Mouse (Mus musculus) kidney, adult 2 months (tissue): ENCODE measurements at regions not wholly inside any gene's neighbourhood (a gene's known extent, or its start where the extent isn't known, plus 50 kb on each side); places are given as distances from the start of the nearest gene placed in this dataset.

ENCODE experiments used
- DNase-seq: peaks from one replicate; pipeline ENCODE4 v3.0.0; 2021
- H3K27ac ChIP-seq: fragments of 200-500 bp; 2 replicates; pipeline ENCODE4 v1.5.1; 2012; ENCODE audit warnings: low read depth, low read length, control low read depth, inconsistent platforms; ENCODE audit not compliant: insufficient read depth
- H3K27me3 ChIP-seq: fragments of 200-500 bp; replicated peaks from 2 replicates; pipeline ENCODE4 v1.6.1; 2012; ENCODE audit warnings: mild to moderate bottlenecking, moderate library complexity, low read length, inconsistent platforms; ENCODE audit not compliant: control insufficient read depth, insufficient read depth
- H3K36me3 ChIP-seq: fragments of 200-500 bp; 2 replicates; pipeline ENCODE4 v1.6.1; 2012; ENCODE audit warnings: mild to moderate bottlenecking, moderate library complexity, low read length, inconsistent platforms; ENCODE audit not compliant: control insufficient read depth, insufficient read depth
- H3K4me1 ChIP-seq: fragments of 200-500 bp; 2 replicates; pipeline ENCODE4 v1.6.1; 2011; ENCODE audit warnings: low read length; ENCODE audit not compliant: control insufficient read depth, insufficient read depth
- H3K4me3 ChIP-seq: fragments of 200-500 bp; 2 replicates; pipeline ENCODE4 v1.5.1; 2011; ENCODE audit warnings: mild to moderate bottlenecking, low read depth, low read length, control low read depth; ENCODE audit not compliant: insufficient read depth
- CTCF ChIP-seq: fragments of 200-500 bp; conservative IDR thresholded peaks from 2 replicates; pipeline ENCODE4 v1.5.1; 2011; ENCODE audit warnings: low read depth, mild to moderate bottlenecking, control low read depth, low read length, moderate library complexity, mixed read lengths; ENCODE audit not compliant: insufficient read depth, insufficient read length
- POLR2A ChIP-seq: fragments of 200-500 bp; IDR thresholded peaks from one replicate; pipeline ENCODE4 v1.6.1; 2011; ENCODE audit warnings: low read depth, low read length, control low read depth
- WGBS: fragments of 180-500 bp; shearing (Covaris S2); methylation state at CpG from one replicate; pipeline ENCODE4 v1.1.7; 2018; 5-methylcytosine and 5-hydroxymethylcytosine counted together

DNA sequence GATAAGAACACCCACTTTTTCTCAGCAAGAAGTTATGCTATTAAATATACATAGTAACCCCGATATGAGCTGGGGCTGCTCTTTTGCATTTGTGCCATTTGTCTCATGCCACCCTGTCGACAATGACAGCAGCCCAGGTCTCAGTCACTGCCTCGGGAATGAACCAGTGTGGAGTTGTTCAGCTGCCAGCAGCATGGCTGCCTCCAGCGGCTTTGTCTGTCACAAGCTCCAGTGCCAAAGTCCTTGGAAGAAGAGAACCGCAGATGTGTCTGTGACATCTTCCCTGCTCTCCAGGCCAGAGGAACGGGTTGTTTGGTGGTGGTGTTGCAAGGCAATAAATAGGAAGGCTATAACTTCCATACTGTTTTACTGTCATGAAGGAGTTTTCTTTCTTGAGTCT is 130.7 kb downstream of the Cep170 start:
- no peaks in the 10 kb centered on the region for H3K4me1 ChIP-seq
- no peak for TF ChIP-seq CTCF
- no peak for TF ChIP-seq POLR2A
- H3K36me3 ChIP-seq, result no peaks in the 10 kb centered on the region
- whole genome bisulfite sequencing, result 72% methylated on average over 6 of the region's 6 CpGs
- H3K27ac ChIP-seq, result no peak overlapping the region
- no peak overlapping the region for H3K4me3 ChIP-seq
- DNase-seq, result no peak
- no peaks in the 10 kb centered on the region for H3K27me3 ChIP-seq

DNA sequence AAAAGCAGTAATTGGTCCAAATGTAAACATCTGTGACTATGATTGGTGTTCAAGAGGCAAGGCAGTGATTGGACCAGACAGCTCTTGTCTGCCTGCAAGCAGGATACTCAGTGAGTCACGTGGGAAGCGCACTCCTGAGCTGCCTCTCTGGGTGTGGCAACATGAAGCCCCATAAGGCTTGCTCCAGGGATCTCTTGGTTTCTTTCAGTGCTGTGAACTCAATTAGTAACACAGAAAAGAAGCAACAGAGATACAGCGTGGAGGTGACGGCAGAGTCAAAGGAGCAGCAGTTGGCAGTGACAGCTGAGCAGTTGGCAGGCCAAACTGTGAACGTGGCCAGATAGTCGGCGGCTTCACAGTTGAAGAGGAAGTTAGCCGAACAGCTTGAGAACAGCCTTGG is 131.9 kb downstream of the Cep170 start:
- Histone ChIP-seq H3K4me3 (no peak overlapping the region), H3K27me3 (no peaks in the 10 kb centered on the region), H3K4me1 (no peaks in the 10 kb centered on the region), H3K27ac (no peak overlapping the region), H3K36me3 (no peaks in the 10 kb centered on the region)
- no peak for DNase-seq
- TF ChIP-seq CTCF (no peak), POLR2A (no peak)
- WGBS, result 79% methylated on average over 8 of the region's 8 CpGs

DNA sequence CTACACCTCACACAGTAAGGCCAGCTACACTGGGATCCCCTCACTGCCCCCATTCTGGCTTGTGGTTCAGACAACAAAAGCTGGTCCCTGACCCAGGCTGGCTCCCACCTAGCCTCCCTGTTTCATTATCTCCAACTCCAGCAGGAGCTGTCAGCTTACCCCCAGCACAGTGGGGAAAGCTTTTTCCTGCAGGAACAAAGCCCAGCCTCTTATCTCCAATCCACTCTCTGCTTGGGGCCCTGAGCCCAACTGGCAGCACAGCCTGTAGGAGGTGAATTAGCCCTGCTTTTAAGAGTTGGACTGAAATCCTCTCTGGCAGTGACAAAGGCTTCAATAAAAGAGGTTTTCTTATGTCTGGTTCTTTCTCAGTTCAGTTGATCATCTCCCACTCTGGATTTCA is 138.7 kb downstream of the Cep170 start:
- no peak for DNase-seq
- H3K27me3 ChIP-seq, result no peaks in the 10 kb centered on the region
- H3K27ac ChIP-seq, result no peak overlapping the region
- no peaks in the 10 kb centered on the region for H3K36me3 ChIP-seq
- H3K4me3 ChIP-seq, result no peak overlapping the region
- TF ChIP-seq POLR2A (no peak), CTCF (no peak)
- no peaks in the 10 kb centered on the region for H3K4me1 ChIP-seq

DNA sequence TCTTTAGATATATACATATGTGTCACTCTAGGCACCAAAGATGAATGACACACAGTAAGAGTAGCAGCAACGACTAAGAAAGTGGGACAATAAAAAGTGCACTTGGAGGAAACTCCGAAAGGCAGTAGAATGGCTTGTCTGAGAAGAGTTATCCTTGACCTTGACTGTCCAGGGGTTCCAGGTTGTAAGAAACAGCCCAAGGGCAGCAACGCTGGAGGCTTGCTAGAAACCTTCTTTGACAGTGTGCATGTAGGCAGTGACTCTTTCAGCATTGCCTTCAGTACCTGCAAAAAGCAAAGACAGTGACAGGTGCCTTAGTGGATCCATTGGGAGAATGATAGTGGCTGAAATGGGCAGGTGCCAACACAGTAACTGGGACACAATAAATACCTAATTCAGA is 142.8 kb downstream of the Cep170 start:
- WGBS, result 64% methylated on average over 3 of the region's 3 CpGs
- no peak for DNase-seq
- Histone ChIP-seq H3K36me3 (no peaks in the 10 kb centered on the region), H3K27me3 (no peaks in the 10 kb centered on the region; the same call in 1 of the 2 replicates), H3K4me3 (no peak overlapping the region), H3K4me1 (no peaks in the 10 kb centered on the region), H3K27ac (no peak overlapping the region)
- TF ChIP-seq POLR2A, result no peak
- TF ChIP-seq CTCF, result no peak

DNA sequence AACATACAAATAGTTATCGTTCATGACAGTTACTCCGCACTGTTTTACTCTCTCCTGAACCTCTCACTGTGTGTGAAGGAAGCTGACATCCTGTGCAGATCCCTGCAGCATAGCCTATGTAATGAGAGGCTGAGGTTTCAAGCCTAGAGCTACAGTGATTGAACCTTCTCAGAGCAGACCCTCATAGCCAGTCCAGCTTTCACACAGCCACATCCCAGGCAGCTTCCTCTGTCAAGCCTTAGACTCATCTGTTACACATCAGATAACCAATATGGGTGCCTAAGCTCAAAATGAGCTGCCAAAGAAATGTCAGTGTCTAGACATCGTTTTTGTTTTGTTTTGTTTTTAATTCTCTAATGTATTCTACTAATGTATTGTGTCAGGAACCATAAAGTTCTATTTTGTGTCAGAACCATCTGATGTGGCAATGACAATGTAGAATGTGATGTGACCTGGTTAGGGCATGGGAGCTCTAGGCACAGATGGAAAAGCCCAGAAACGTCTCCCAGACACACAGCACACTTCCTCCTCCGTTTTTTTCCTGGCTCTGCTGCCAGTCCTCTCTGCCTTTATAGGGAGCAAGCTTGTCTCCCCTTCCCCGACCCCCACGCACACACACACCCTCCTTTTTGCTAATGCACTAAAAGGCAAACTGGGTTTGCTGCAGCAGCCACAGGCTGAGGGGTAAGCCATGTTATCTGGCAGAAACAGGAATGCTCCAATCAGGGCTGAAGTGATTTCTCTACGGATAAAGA is 146.1 kb downstream of the Cep170 start:
- H3K4me1 ChIP-seq, result no peaks in the 10 kb centered on the region
- 54% methylated on average over 8 of the region's 8 CpGs for WGBS
- DNase-seq, result no peak
- no peaks in the 10 kb centered on the region; the same call in 1 of the 2 replicates for H3K27me3 ChIP-seq
- H3K27ac ChIP-seq, result no peak overlapping the region
- no peak for TF ChIP-seq CTCF
- no peak for TF ChIP-seq POLR2A
- no peak overlapping the region for H3K4me3 ChIP-seq
- no peaks in the 10 kb centered on the region for H3K36me3 ChIP-seq

DNA sequence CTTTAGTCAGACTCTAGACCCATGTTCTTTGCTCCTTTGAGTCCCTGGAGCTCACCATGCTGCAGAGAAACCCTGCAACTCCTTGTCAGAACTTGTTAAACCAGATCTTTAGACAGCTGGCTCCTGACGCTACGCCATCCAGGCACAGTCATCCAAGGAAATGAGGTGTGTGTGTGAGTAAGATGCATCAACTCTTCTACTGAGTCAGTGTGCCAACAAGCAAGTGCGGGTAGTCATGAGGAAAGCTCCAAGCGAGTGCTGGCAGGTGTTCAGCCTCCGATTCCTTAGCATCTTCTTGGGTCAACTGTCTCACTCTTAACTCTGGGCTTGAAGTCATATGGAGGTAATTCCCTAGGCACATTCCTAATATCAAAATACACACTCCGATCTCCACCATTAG is 153.6 kb downstream of the Cep170 start:
- 91% methylated on average over 6 of the region's 6 CpGs for WGBS
- Histone ChIP-seq H3K36me3 (no peaks in the 10 kb centered on the region), H3K27ac (no peak overlapping the region), H3K4me1 (no peaks in the 10 kb centered on the region), H3K27me3 (no peaks in the 10 kb centered on the region), H3K4me3 (no peak overlapping the region)
- DNase-seq, result no peak
- no peak for TF ChIP-seq CTCF
- no peak for TF ChIP-seq POLR2A

DNA sequence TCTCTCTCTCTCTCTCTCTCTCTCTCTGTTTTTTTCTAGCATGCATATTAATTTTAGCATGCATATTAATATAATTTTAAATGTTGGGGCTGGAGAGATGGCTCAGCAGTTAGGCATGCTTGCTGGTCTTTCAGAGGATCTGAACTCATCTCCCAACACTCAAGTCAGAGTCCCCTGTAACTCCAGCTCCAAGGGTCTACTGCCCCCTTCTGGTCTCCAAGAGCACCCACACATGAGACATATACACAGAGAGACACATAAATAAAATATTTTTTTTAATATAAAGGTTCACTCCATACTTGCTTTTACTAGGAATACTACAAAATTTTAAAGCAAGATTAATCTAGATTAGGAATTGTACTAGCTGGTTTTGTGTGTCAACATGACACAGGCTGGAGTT is 155.2 kb downstream of the Cep170 start:
- H3K27ac ChIP-seq, result no peak overlapping the region
- no peaks in the 10 kb centered on the region for H3K4me1 ChIP-seq
- TF ChIP-seq CTCF, result no peak
- no peak for TF ChIP-seq POLR2A
- H3K36me3 ChIP-seq, result no peaks in the 10 kb centered on the region
- DNase-seq, result no peak
- H3K27me3 ChIP-seq, result no peaks in the 10 kb centered on the region
- H3K4me3 ChIP-seq, result no peak overlapping the region
